Mouse (Mus musculus): ENCODE measurements around the gene Arhgap30.

The Arhgap30 gene

GRCm38 (mm10) chr1:171419291-171419882, 30.6 kb downstream of the Arhgap30 start:
- in situ Hi-C loops (cut with MboI; ENCODE audit: low pct_unique_long_range_greater_than_20kb in 1 of 2, low sequenced_read_pairs in 2 of 2, unreplicated experiment in 1 of 2): no loop called here

- in situ Hi-C loops (cut with MboI; ENCODE audit: low pct_unique_long_range_greater_than_20kb in 1 of 2, low sequenced_read_pairs in 2 of 2, unreplicated experiment in 1 of 2): loop anchor here in 1 of 2 experiments (5.0 kb wide), 1 partner anchor 278 kb away; no protein-coding TSS in a partner anchor
These were observed 31.2 kb downstream of the Arhgap30 start for GRCm38 (mm10) chr1:171419905-171420304.

GRCm38 (mm10) chr1:171422504-171423095, 33.8 kb downstream of the Arhgap30 start:
- in situ Hi-C loops (cut with MboI; ENCODE audit: low pct_unique_long_range_greater_than_20kb in 1 of 2, low sequenced_read_pairs in 2 of 2, unreplicated experiment in 1 of 2): loop anchor here in 1 of 2 experiments (5.0 kb wide), 1 partner anchor 280 kb away; no protein-coding TSS in a partner anchor

GRCm38 (mm10) chr1:171424638-171425037, 35.9 kb downstream of the Arhgap30 start:
- in situ Hi-C loops (cut with MboI; ENCODE audit: low pct_unique_long_range_greater_than_20kb in 1 of 2, low sequenced_read_pairs in 2 of 2, unreplicated experiment in 1 of 2): loop anchor here in 1 of 2 experiments (5.0 kb wide), 1 partner anchor 282 kb away; no protein-coding TSS in a partner anchor

GRCm38 (mm10) chr1:171425126-171425525, 36.4 kb downstream of the Arhgap30 start:
- in situ Hi-C loops (cut with MboI; ENCODE audit: low pct_unique_long_range_greater_than_20kb in 1 of 2, low sequenced_read_pairs in 2 of 2, unreplicated experiment in 1 of 2): no loop called here

- in situ Hi-C loops (cut with MboI; ENCODE audit: low pct_unique_long_range_greater_than_20kb in 1 of 2, low sequenced_read_pairs in 2 of 2, unreplicated experiment in 1 of 2): no loop called here
These were observed 43.4 kb downstream of the Arhgap30 start for GRCm38 (mm10) chr1:171432158-171432557.

- in situ Hi-C loops (cut with MboI; ENCODE audit: low pct_unique_long_range_greater_than_20kb in 1 of 2, low sequenced_read_pairs in 2 of 2, unreplicated experiment in 1 of 2): no loop called here
These were observed 46.6 kb downstream of the Arhgap30 start for GRCm38 (mm10) chr1:171435288-171435814.

- in situ Hi-C loops (cut with MboI; ENCODE audit: low pct_unique_long_range_greater_than_20kb in 1 of 2, low sequenced_read_pairs in 2 of 2, unreplicated experiment in 1 of 2): no loop called here
These were observed 47.2 kb downstream of the Arhgap30 start for GRCm38 (mm10) chr1:171435974-171436373.

GRCm38 (mm10) chr1:171437264-171438013, 48.7 kb downstream of the Arhgap30 start, which contains the start of gene F11r:
Gene F11r (plus strand): TSS chr1:171437535.
- in situ Hi-C loops (cut with MboI; ENCODE audit: low pct_unique_long_range_greater_than_20kb in 1 of 2, low sequenced_read_pairs in 2 of 2, unreplicated experiment in 1 of 2): no loop called here

GRCm38 (mm10) chr1:171438014-171438670, 49.4 kb downstream of the Arhgap30 start:
- in situ Hi-C loops (cut with MboI; ENCODE audit: low pct_unique_long_range_greater_than_20kb in 1 of 2, low sequenced_read_pairs in 2 of 2, unreplicated experiment in 1 of 2): no loop called here

GRCm38 (mm10) chr1:171439072-171439471, 50.3 kb downstream of the Arhgap30 start:
- in situ Hi-C loops (cut with MboI; ENCODE audit: low pct_unique_long_range_greater_than_20kb in 1 of 2, low sequenced_read_pairs in 2 of 2, unreplicated experiment in 1 of 2): no loop called here

- in situ Hi-C loops (cut with MboI; ENCODE audit: low pct_unique_long_range_greater_than_20kb in 1 of 2, low sequenced_read_pairs in 2 of 2, unreplicated experiment in 1 of 2): no loop called here
These were observed 51.4 kb downstream of the Arhgap30 start for GRCm38 (mm10) chr1:171440025-171440725.

GRCm38 (mm10) chr1:171441466-171442412, 53.0 kb downstream of the Arhgap30 start:
- in situ Hi-C loops (cut with MboI; ENCODE audit: low pct_unique_long_range_greater_than_20kb in 1 of 2, low sequenced_read_pairs in 2 of 2, unreplicated experiment in 1 of 2): no loop called here

GRCm38 (mm10) chr1:171442413-171442760, 53.6 kb downstream of the Arhgap30 start:
- in situ Hi-C loops (cut with MboI; ENCODE audit: low pct_unique_long_range_greater_than_20kb in 1 of 2, low sequenced_read_pairs in 2 of 2, unreplicated experiment in 1 of 2): no loop called here

- in situ Hi-C loops (cut with MboI; ENCODE audit: low pct_unique_long_range_greater_than_20kb in 1 of 2, low sequenced_read_pairs in 2 of 2, unreplicated experiment in 1 of 2): no loop called here
These were observed 56.3 kb downstream of the Arhgap30 start for GRCm38 (mm10) chr1:171445050-171445449.

- in situ Hi-C loops (cut with MboI; ENCODE audit: low pct_unique_long_range_greater_than_20kb in 1 of 2, low sequenced_read_pairs in 2 of 2, unreplicated experiment in 1 of 2): no loop called here
These were observed 58.1 kb downstream of the Arhgap30 start for GRCm38 (mm10) chr1:171446854-171447253.

- in situ Hi-C loops (cut with MboI; ENCODE audit: low pct_unique_long_range_greater_than_20kb in 1 of 2, low sequenced_read_pairs in 2 of 2, unreplicated experiment in 1 of 2): no loop called here
These were observed 58.9 kb downstream of the Arhgap30 start for GRCm38 (mm10) chr1:171447692-171448091.
